ENCODE assay signal across 17 mouse cellular contexts in genomic region chr4:101141768-101142167, GRCm38 (mm10).
"Had no signal": no experiment of that assay in that cellular context is flagged by ENCODE, and none has a peak within 500 bp of the region (broad histone marks: within the 10 kb centered on the region; RNA-seq: fewer than 3 reads in every experiment).

No protein-coding gene starts in this region.

- H3K4me3 ChIP-seq: liver, embryonic 13.5 days; midbrain, embryonic 12.5 days; midbrain, embryonic 15.5 days; neural tube, embryonic 12.5 days; neural tube, embryonic 15.5 days; stomach, embryonic 15.5 days had no signal

- ATAC-seq: intestine, postnatal 0 days; midbrain, embryonic 15.5 days had no signal

- DNase-seq: kidney, postnatal 36 days; left cerebral cortex, postnatal 4 days; liver, embryonic 13.5 days; lung, adult 2 months; lung, postnatal 14 days; lung, postnatal 4 days; right cerebral cortex, adult 18-20 months; right cerebral cortex, postnatal 14 days; right cerebral cortex, postnatal 4 days; thymus, postnatal 25 days had no signal

- H3K9ac ChIP-seq: liver, embryonic 13.5 days; midbrain, embryonic 12.5 days; midbrain, embryonic 15.5 days; neural tube, embryonic 12.5 days; neural tube, embryonic 15.5 days; stomach, embryonic 15.5 days had no signal

- H3K4me1 ChIP-seq: liver, embryonic 13.5 days; stomach, embryonic 15.5 days had no signal

- H3K36me3 ChIP-seq: liver, embryonic 13.5 days; midbrain, embryonic 12.5 days; midbrain, embryonic 15.5 days; neural tube, embryonic 12.5 days; neural tube, embryonic 15.5 days; stomach, embryonic 15.5 days had no signal

- H3K9me3 ChIP-seq: liver, embryonic 13.5 days; midbrain, embryonic 12.5 days; midbrain, embryonic 15.5 days; neural tube, embryonic 12.5 days; neural tube, embryonic 15.5 days; stomach, embryonic 15.5 days had no signal

- H3K4me2 ChIP-seq: liver, embryonic 13.5 days; midbrain, embryonic 12.5 days; midbrain, embryonic 15.5 days; neural tube, embryonic 12.5 days; neural tube, embryonic 15.5 days; stomach, embryonic 15.5 days had no signal

- H3K27me3 ChIP-seq: liver, embryonic 13.5 days; midbrain, embryonic 12.5 days; midbrain, embryonic 15.5 days; neural tube, embryonic 12.5 days; neural tube, embryonic 15.5 days; stomach, embryonic 15.5 days had no signal

- H3K27ac ChIP-seq: kidney, postnatal 0 days; liver, embryonic 13.5 days; midbrain, embryonic 12.5 days; midbrain, embryonic 15.5 days; neural tube, embryonic 12.5 days; neural tube, embryonic 15.5 days; stomach, embryonic 15.5 days had no signal
